Comparison of ENCODE assay signal across 26 mouse cellular contexts in genomic region chr14:108279630-108280029, GRCm38 (mm10).
"Had no signal": no experiment of that assay in that cellular context is flagged by ENCODE, and none has a peak within 500 bp of the region (broad histone marks: within the 10 kb centered on the region; RNA-seq: fewer than 3 reads in every experiment).

No protein-coding gene starts in this region.

- DNase-seq: cerebellum, adult 9-10 months; cerebellum, adult 9-11 months; cerebellum, postnatal 14 days; cerebellum, postnatal 25 days; cerebellum, postnatal 36 days; embryo, embryonic 11 days; forebrain, postnatal 0 days; gastrocnemius, adult 2 months; gastrocnemius, postnatal 10 days; gastrocnemius, postnatal 14 days; gastrocnemius, postnatal 25 days; gastrocnemius, postnatal 36 days; heart, adult 11 months; heart, adult 18-20 months; heart, adult 2 months had no signal

- H3K4me3 ChIP-seq: embryonic facial prominence, embryonic 10.5 days; embryonic facial prominence, embryonic 12.5 days; embryonic facial prominence, embryonic 13.5 days; embryonic facial prominence, embryonic 15.5 days; erythroblast, embryonic 14.5 days; forebrain, embryonic 10.5 days; forebrain, embryonic 12.5 days; forebrain, embryonic 13.5 days; forebrain, embryonic 15.5 days; gastrocnemius, adult 2 months; heart, adult 2 months had no signal

- H3K9me3 ChIP-seq: embryonic facial prominence, embryonic 10.5 days; embryonic facial prominence, embryonic 12.5 days; embryonic facial prominence, embryonic 13.5 days; embryonic facial prominence, embryonic 15.5 days; forebrain, embryonic 10.5 days; forebrain, embryonic 12.5 days; forebrain, embryonic 13.5 days; forebrain, embryonic 15.5 days had no signal

- H3K9ac ChIP-seq: embryonic facial prominence, embryonic 12.5 days; embryonic facial prominence, embryonic 13.5 days; embryonic facial prominence, embryonic 15.5 days; forebrain, embryonic 12.5 days; forebrain, embryonic 13.5 days; forebrain, embryonic 15.5 days; forebrain, postnatal 0 days had no signal

- H3K27ac ChIP-seq: embryonic facial prominence, embryonic 10.5 days; embryonic facial prominence, embryonic 12.5 days; embryonic facial prominence, embryonic 13.5 days; embryonic facial prominence, embryonic 15.5 days; forebrain, embryonic 10.5 days; forebrain, embryonic 12.5 days; forebrain, embryonic 13.5 days; forebrain, embryonic 15.5 days; gastrocnemius, adult 2 months; heart, adult 2 months had no signal

- H3K27me3 ChIP-seq: embryonic facial prominence, embryonic 12.5 days; embryonic facial prominence, embryonic 13.5 days; embryonic facial prominence, embryonic 15.5 days; forebrain, embryonic 12.5 days; forebrain, embryonic 13.5 days; forebrain, embryonic 15.5 days had no signal

- ATAC-seq: forebrain, embryonic 13.5 days; forebrain, embryonic 14.5 days; forebrain, embryonic 15.5 days; forebrain, embryonic 16.5 days; forebrain, postnatal 0 days had no signal

- H3K4me2 ChIP-seq: embryonic facial prominence, embryonic 12.5 days; embryonic facial prominence, embryonic 13.5 days; embryonic facial prominence, embryonic 15.5 days; forebrain, embryonic 12.5 days; forebrain, embryonic 13.5 days; forebrain, embryonic 15.5 days had no signal

- H3K36me3 ChIP-seq: embryonic facial prominence, embryonic 10.5 days; embryonic facial prominence, embryonic 12.5 days; embryonic facial prominence, embryonic 13.5 days; embryonic facial prominence, embryonic 15.5 days; forebrain, embryonic 10.5 days; forebrain, embryonic 12.5 days; forebrain, embryonic 15.5 days had no signal

- H3K4me1 ChIP-seq: embryonic facial prominence, embryonic 10.5 days; embryonic facial prominence, embryonic 12.5 days; embryonic facial prominence, embryonic 13.5 days; embryonic facial prominence, embryonic 15.5 days; forebrain, embryonic 10.5 days; forebrain, embryonic 12.5 days; forebrain, embryonic 13.5 days; forebrain, embryonic 15.5 days had no signal
